ENCODE assay signal across 8 mouse cellular contexts in genomic region chr2:118913551-118914276, GRCm38 (mm10). TPM values are rescaled to one million over a fixed set of nuclear protein-coding genes. Genes with fewer than 3 reads are reported as not detected.
DNase-seq lines count a peak whose midpoint lies in the region; ATAC-seq and TF ChIP-seq lines count a peak whose summit lies in the region.

No protein-coding gene starts in this region.

- ATAC-seq in heart, embryonic 13.5 days (ENCODE audit: extremely low read depth, insufficient number of reproducible peaks, low FRiP score, low TSS enrichment): no peak
- ATAC-seq in forebrain, embryonic 16.5 days: peak; percentile 22; the same call in 1 of the 2 replicates
- no peak for ATAC-seq in liver, embryonic 11.5 days (replicated peaks; ENCODE audit: low FRiP score)

- H3K9ac ChIP-seq in heart, embryonic 13.5 days: peak overlapping the region; percentile 37
- H3K9ac ChIP-seq in forebrain, embryonic 16.5 days (replicated peaks; ENCODE audit: low read depth, low read length): peak overlapping the region; percentile 23; the same call in 1 of the 2 replicates
- H3K9ac ChIP-seq in liver, embryonic 11.5 days (ENCODE audit: low read depth, low read length): no peak overlapping the region

- no peak overlapping the region; the same call in 1 of the 2 replicates for H3K4me3 ChIP-seq in heart, embryonic 13.5 days
- no peak overlapping the region for H3K4me3 ChIP-seq in forebrain, embryonic 16.5 days (replicated peaks; ENCODE audit: low read length)
- no peak overlapping the region for H3K4me3 ChIP-seq in liver, embryonic 11.5 days (ENCODE audit: low read depth, low read length)
- H3K4me3 ChIP-seq in thymus, adult 2 months (ENCODE audit: control insufficient read depth, insufficient read depth, low read length): no peak overlapping the region

- no peaks in the 10 kb centered on the region for H3K27me3 ChIP-seq in heart, embryonic 13.5 days (replicated peaks)
- H3K27me3 ChIP-seq in forebrain, embryonic 16.5 days (replicated peaks; ENCODE audit: control insufficient read depth, insufficient read depth, low read length): no peaks in the 10 kb centered on the region
- no peaks in the 10 kb centered on the region for H3K27me3 ChIP-seq in liver, embryonic 11.5 days (replicated peaks; ENCODE audit: control insufficient read depth, insufficient read depth, low read length)
- no peaks in the 10 kb centered on the region for H3K27me3 ChIP-seq in thymus, adult 2 months (ENCODE audit: control insufficient read depth, insufficient read depth, low read length)

- peaks cover 52% of the 10 kb centered on the region for H3K4me1 ChIP-seq in heart, embryonic 13.5 days
- H3K4me1 ChIP-seq in forebrain, embryonic 16.5 days (replicated peaks; ENCODE audit: control insufficient read depth, insufficient read depth, low read length): peaks cover 21% of the 10 kb centered on the region
- H3K4me1 ChIP-seq in liver, embryonic 11.5 days (replicated peaks; ENCODE audit: control insufficient read depth, insufficient read depth, low read length): peaks cover 23% of the 10 kb centered on the region
- peaks cover 24% of the 10 kb centered on the region for H3K4me1 ChIP-seq in thymus, adult 2 months (replicated peaks; ENCODE audit: control insufficient read depth, insufficient read depth, low read length)

- H3K27ac ChIP-seq in heart, embryonic 13.5 days (replicated peaks): no peak overlapping the region
- peak overlapping the region; percentile 17; the same call in 1 of the 2 replicates for H3K27ac ChIP-seq in forebrain, embryonic 16.5 days (ENCODE audit: low read length)
- no peak overlapping the region for H3K27ac ChIP-seq in liver, embryonic 11.5 days (ENCODE audit: low read depth, low read length)
- H3K27ac ChIP-seq in thymus, adult 2 months (ENCODE audit: control insufficient read depth, insufficient read depth, low read length): no peak overlapping the region

- TF ChIP-seq POLR2A in thymus, adult 2 months (IDR thresholded peaks at IDR 0.05; ENCODE audit: control insufficient read depth, extremely low read depth, insufficient read depth, low read length, poor library complexity): no peak

- WGBS in heart, embryonic 13.5 days: 43% methylated on average over 11 of the region's 11 CpGs
- 48% methylated on average over 11 of the region's 11 CpGs for WGBS in forebrain, embryonic 16.5 days
- WGBS in liver, embryonic 11.5 days: 68% methylated on average over 11 of the region's 11 CpGs
- 76% methylated on average over 11 of the region's 11 CpGs for WGBS in thymus, adult 2 months

- H3K9me3 ChIP-seq in heart, embryonic 13.5 days: no peaks in the 10 kb centered on the region
- no peaks in the 10 kb centered on the region for H3K9me3 ChIP-seq in forebrain, embryonic 16.5 days (ENCODE audit: control insufficient read depth, low read length)
- no peaks in the 10 kb centered on the region for H3K9me3 ChIP-seq in liver, embryonic 11.5 days (ENCODE audit: control insufficient read depth, low read length)

- DNase-seq in heart, adult 8-10 months (ENCODE audit: low spot score): no peak
- peak; percentile 50 for DNase-seq in cerebellum, adult 11 months
- DNase-seq in liver, embryonic 11.5 days (ENCODE audit: low spot score): no peak
- no peak for DNase-seq in testis, postnatal 14 days (ENCODE audit: low spot score)
- no peak for DNase-seq in thymus, adult 2 months
- no peak for DNase-seq in adipocyte (ENCODE audit: low spot score)

- peaks cover 20% of the 10 kb centered on the region for H3K36me3 ChIP-seq in heart, embryonic 13.5 days
- no peaks in the 10 kb centered on the region for H3K36me3 ChIP-seq in forebrain, embryonic 16.5 days (ENCODE audit: control insufficient read depth, insufficient read depth)
- H3K36me3 ChIP-seq in liver, embryonic 11.5 days (ENCODE audit: control insufficient read depth, insufficient read depth, low read length): peaks cover 7% of the 10 kb centered on the region
- no peaks in the 10 kb centered on the region for H3K36me3 ChIP-seq in thymus, adult 2 months (ENCODE audit: control insufficient read depth, insufficient read depth, low read length)

- no peak for TF ChIP-seq CTCF in thymus, adult 2 months (IDR thresholded peaks at IDR 0.05; ENCODE audit: borderline replicate concordance, control insufficient read depth, extremely low read depth, insufficient read depth, low read length, poor library complexity)

- H3K4me2 ChIP-seq in heart, embryonic 13.5 days: peak overlapping the region; percentile 35
- H3K4me2 ChIP-seq in forebrain, embryonic 16.5 days (ENCODE audit: low read length): no peak overlapping the region
- H3K4me2 ChIP-seq in liver, embryonic 11.5 days: 0 out of 2 replicates have a peak overlapping the region, but pooled peaks have one; percentile 0

RNA-seq across cellular contexts. Expression of gene Chst14, which starts 12.6 kb away (rescaled TPM):
- 19.4 and 21.6 TPM in 2 replicates for polyA plus RNA-seq in heart, embryonic 13.5 days (2015; fragmentation: Nextera tagmentation; extraction: Ambion mirVana)
- total RNA-seq in heart, adult 8-10 months (2022): 1 to 10 TPM; 5.7 to 9.2 (median 8.4) TPM
- polyA plus RNA-seq in forebrain, embryonic 16.5 days (2015; fragmentation: Nextera tagmentation; extraction: Ambion mirVana): 5.4 and 6.1 TPM in 2 replicates
- 15.4 and 16.4 TPM in 2 replicates for polyA plus RNA-seq in liver, embryonic 11.5 days (2014; fragmentation: Nextera tagmentation; extraction: Ambion mirVana)
- polyA plus RNA-seq in thymus, adult 2 months (2012; rRNA removed): 9.0 and 10.3 TPM in 2 replicates

RNA-seq across cellular contexts. Expression of gene Bahd1, which starts 13.5 kb away (rescaled TPM):
- 2.3 and 3.1 TPM in 2 replicates for polyA plus RNA-seq in heart, embryonic 13.5 days (2015; fragmentation: Nextera tagmentation; extraction: Ambion mirVana)
- 10 to 100 TPM; 14.0 to 21.2 (median 15.9) TPM for total RNA-seq in heart, adult 8-10 months (2022)
- 5.7 and 6.5 TPM in 2 replicates for polyA plus RNA-seq in forebrain, embryonic 16.5 days (2015; fragmentation: Nextera tagmentation; extraction: Ambion mirVana)
- polyA plus RNA-seq in liver, embryonic 11.5 days (2014; fragmentation: Nextera tagmentation; extraction: Ambion mirVana): 1.7 and 1.9 TPM in 2 replicates
- 38.7 and 40.0 TPM in 2 replicates for polyA plus RNA-seq in thymus, adult 2 months (2012; rRNA removed)

RNA-seq across cellular contexts. Expression of gene Ivd, which starts 52.0 kb away (rescaled TPM):
- polyA plus RNA-seq in heart, embryonic 13.5 days (2015; fragmentation: Nextera tagmentation; extraction: Ambion mirVana): 69.9 and 75.6 TPM in 2 replicates
- total RNA-seq in heart, adult 8-10 months (2022): 100 to 1,000 TPM; 383 to 490 (median 481) TPM
- polyA plus RNA-seq in forebrain, embryonic 16.5 days (2015; fragmentation: Nextera tagmentation; extraction: Ambion mirVana): 45.2 and 50.4 TPM in 2 replicates
- polyA plus RNA-seq in liver, embryonic 11.5 days (2014; fragmentation: Nextera tagmentation; extraction: Ambion mirVana): 41.3 and 48.6 TPM in 2 replicates
- polyA plus RNA-seq in thymus, adult 2 months (2012; rRNA removed): 48.3 and 50.6 TPM in 2 replicates
